Mouse (Mus musculus) bone marrow macrophage, adult 2 months (primary cell): Measurements from ENCODE around the gene Atxn7l3b.

ENCODE experiments used
- CTCF ChIP-seq: IDR thresholded peaks from 2 replicates; pipeline ENCODE4 v1.5.1; 2012; ENCODE audit warnings: low read depth, mild to moderate bottlenecking, low read length, moderate library complexity
- POLR2A ChIP-seq: IDR thresholded peaks from 2 replicates; pipeline ENCODE4 v1.6.1; 2012; ENCODE audit warnings: mild to moderate bottlenecking, low read depth, low read length, borderline replicate concordance

DNA sequence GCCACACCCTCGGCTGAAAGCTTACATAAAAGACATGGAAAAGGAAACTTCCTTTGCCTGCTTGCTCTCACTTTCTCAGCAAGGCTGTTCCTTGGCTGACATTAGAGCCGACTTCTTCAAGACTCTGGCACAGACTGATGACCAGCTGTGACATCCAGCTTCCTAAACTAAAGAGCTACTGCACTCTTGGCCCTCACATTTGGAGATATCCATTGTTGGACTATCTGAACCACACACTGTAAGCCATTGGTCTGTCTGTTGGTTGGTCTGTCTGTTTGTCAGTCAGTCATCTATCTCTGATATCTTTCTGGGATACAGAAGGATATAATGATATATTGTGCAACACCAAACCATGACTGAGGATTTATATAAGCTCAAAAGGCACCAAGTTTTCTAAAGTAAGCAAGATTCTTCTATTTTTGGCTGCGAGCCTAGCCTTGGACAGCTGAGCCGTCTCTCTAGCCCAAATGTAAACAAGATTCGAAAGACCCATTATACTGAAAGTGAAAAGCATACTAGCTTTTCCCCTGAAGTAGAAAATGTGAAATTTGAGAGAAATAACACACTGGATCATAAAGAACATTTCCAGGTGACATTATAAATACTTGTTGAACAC is 12.1 kb downstream of the Atxn7l3b start:
- TF ChIP-seq CTCF (no peak), POLR2A (no peak)
